Mouse (Mus musculus): ENCODE results near the gene Ddx6.

The Ddx6 gene

DNA sequence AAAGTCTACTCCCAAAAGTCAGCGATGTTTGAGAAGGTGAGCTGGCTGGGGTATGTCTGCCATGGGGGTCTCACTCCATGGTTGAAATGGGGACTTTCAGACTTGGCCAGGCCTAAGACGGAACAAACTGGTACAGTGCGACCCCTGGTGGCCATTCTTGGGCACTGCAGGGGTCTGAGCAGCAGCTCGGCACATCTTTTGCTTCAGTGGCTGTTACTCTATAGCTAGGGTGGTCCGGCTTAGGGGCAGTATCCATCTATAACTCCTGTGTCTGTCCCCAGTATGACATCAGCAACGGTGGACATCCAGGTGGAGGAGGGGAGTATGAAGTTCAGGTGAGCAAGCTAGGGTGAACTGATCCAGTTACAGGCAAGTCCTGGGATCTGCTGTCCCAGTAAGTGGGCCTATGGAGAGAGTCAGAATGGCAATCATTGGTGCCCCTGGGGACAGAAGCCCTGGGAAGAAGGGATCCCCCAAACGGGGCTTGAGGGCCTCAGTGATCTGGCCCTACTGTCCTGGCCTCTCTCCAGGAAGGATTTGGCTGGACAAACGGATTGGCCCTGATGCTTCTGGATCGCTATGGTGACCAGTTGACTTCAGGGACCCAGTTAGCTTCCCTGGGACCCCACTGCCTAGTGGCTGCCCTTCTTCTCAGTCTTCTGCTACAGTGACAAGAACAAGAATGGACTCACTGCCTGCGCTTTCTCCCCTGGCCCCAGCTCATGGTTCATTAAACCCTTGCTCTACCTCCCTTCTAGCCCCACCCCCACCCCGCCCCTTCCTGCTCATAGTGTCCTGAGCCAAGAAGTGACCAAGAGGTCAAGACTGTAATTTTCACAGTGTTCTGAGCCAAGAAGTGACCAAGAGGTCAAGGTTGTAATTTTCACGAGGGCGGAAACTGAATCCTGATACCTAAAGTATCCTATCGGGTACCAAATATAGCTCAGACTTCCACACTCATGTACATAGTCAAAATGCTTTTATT, 80.9 kb downstream of the Ddx6 start:
- CTCF ChIA-PET = interaction anchor here (0.5 to 2.7 kb wide), 84 partner anchors 8 to 959 kb away, joined by 3 to 30 read pairs (median 4); partner anchors contain the start of genes Treh (in 3 of the 4), Upk2 (in 2 of the 4), Arcn1 (in 1 of the 4) and Ift46 (in 1 of the 4)
- POLR2A ChIA-PET = interaction anchor here in 3 of 4 experiments (0.6 to 1.2 kb wide), 6 partner anchors 11 to 531 kb away, joined by 3 to 4 read pairs (median 3); partner anchors contain the start of gene Upk2 (in 1 of the 3)

DNA sequence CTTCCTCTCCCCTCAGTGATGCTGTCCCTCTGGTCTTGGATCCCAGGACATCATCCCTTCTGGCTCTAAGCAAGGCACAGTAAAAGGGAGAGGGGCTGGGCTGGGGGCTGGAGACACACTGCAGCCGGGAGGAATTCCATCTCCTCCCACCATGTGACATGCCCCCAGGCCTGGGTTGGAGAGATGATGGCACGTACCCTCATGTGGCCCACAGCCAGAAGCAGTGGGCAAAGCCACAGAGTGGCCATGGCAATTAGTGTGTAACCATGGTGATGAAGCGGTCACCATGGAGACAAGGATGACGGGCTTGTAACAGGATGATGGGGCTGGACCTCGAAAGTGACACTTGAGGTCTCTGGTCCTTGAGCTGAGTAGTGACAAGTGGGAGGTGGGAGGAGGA, 81.9 kb downstream of the Ddx6 start:
- ChIA-PET POLR2A (interaction anchor here in 1 of 4 experiments (2.3 kb wide), 1 partner anchor 11 kb away, joined by 7 read pairs; no protein-coding TSS in a partner anchor), CTCF (interaction anchor here (0.7 to 3.2 kb wide), 15 partner anchors 11 to 731 kb away, joined by 3 to 30 read pairs (median 10); partner anchors contain the start of genes Treh (in 2 of the 4) and Phldb1 (in 1 of the 4))

DNA sequence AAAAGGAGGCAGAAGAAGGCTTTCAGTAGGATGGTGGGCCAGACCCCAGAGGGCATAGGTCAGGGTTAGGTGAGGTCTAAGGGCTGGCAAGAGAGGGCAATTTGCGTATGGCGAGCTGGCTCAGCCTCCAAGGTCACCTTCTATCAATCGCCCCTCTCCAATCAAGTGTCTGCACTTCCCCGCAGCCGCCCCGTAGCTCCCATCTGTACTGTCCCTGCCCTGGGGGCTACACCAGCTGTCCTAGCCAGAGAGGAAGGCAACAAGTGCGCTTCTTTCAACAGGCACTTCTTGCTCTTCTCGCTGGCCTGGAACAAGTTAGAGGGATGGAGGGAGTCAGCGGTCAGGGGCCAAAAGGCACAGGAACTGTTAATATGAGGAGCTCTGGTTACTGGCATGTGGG, 83.3 kb downstream of the Ddx6 start:
- POLR2A ChIA-PET = interaction anchor here in 3 of 4 experiments (0.6 to 2.3 kb wide), 8 partner anchors 9 to 278 kb away, joined by 3 to 8 read pairs (median 4); no protein-coding TSS in a partner anchor
- CTCF ChIA-PET = interaction anchor here (0.5 to 3.2 kb wide), 4 partner anchors 21 to 247 kb away, joined by 3 to 10 read pairs (median 3); no protein-coding TSS in a partner anchor
